Mouse (Mus musculus) limb, embryonic 11.5 days (tissue): ENCODE measurements around the gene Il17d. TPM values are rescaled to one million over a fixed set of nuclear protein-coding genes. Genes with fewer than 3 reads are reported as not detected.
A peak's percentile ranks its signal among the peaks of the same experiment; 100 is the strongest.

Experiments
- ATAC-seq: fragments of 200-750 bp; cut with Nextera tagmentation; 2 replicates; pipeline ENCODE4 v1.8.0; 2017; ENCODE audit warnings: low read depth; ENCODE audit not compliant: insufficient number of reproducible peaks, low FRiP score, low TSS enrichment
- DNase-seq: peaks from one replicate; pipeline ENCODE4 v3.0.0-alpha.2; 2015; ENCODE audit warnings: low spot score
- H3K27ac ChIP-seq: fragments of 300-500 bp; sonication (generic); replicated peaks from 2 replicates; pipeline ENCODE4 v1.5.1; 2014; ENCODE audit warnings: low read depth, mild to moderate bottlenecking, low read length
- H3K27me3 ChIP-seq: fragments of 300-500 bp; sonication (generic); 2 replicates; pipeline ENCODE4 v1.6.1; 2014; ENCODE audit warnings: mild to moderate bottlenecking, low read length, mixed read lengths; ENCODE audit not compliant: control insufficient read depth, insufficient read depth
- H3K36me3 ChIP-seq: fragments of 300-500 bp; sonication (generic); 2 replicates; pipeline ENCODE4 v1.6.1; 2014; ENCODE audit warnings: mild to moderate bottlenecking, low read length, moderate library complexity, mixed read lengths; ENCODE audit not compliant: control insufficient read depth, insufficient read depth
- H3K4me1 ChIP-seq: fragments of 300-500 bp; sonication (generic); 2 replicates; pipeline ENCODE4 v1.6.1; 2014; ENCODE audit warnings: low read length, mixed read lengths; ENCODE audit not compliant: control insufficient read depth, insufficient read depth
- H3K4me2 ChIP-seq: fragments of 300-500 bp; sonication (generic); 2 replicates; pipeline ENCODE4 v1.6.1; 2014; ENCODE audit warnings: low read depth, mild to moderate bottlenecking, moderate library complexity; ENCODE audit not compliant: severe bottlenecking
- H3K4me3 ChIP-seq: fragments of 300-500 bp; sonication (generic); 2 replicates; pipeline ENCODE4 v1.5.1; 2014; ENCODE audit warnings: low read depth, low read length
- H3K9ac ChIP-seq: fragments of 300-500 bp; sonication (generic); 2 replicates; pipeline ENCODE4 v1.6.1; 2014; ENCODE audit warnings: mild to moderate bottlenecking, low read length
- H3K9me3 ChIP-seq: fragments of 300-500 bp; sonication (generic); 2 replicates; pipeline ENCODE4 v1.6.1; 2016; ENCODE audit warnings: low read length; ENCODE audit not compliant: control insufficient read depth
- WGBS: fragments of 180-500 bp; shearing (Covaris S2); extraction: QIAGEN DNeasy Blood & Tissue Kit; methylation state at CpG from one replicate; pipeline ENCODE4 v1.1.7; 2014; 5-methylcytosine and 5-hydroxymethylcytosine counted together
- polyA plus RNA-seq: library from polyadenylated mRNA; unstranded; fragments of >200 nt; fragmentation: Nextera tagmentation; extraction: Ambion mirVana; gene quantifications from 2 replicates; pipeline ENCODE4 v1.2.1, GENCODE M21; 2014

Gene Il17d
- polyA plus RNA-seq, 1 experiment from 2014 or later: 1.3 TPM

GRCm38 (mm10) chr14:57537261-57538015 is 12.9 kb downstream of the Il17d start:
- Histone ChIP-seq H3K4me1 (no peaks in the 10 kb centered on the region), H3K4me3 (no peak overlapping the region)

GRCm38 (mm10) chr14:57540683-57541082 is 16.1 kb downstream of the Il17d start:
- WGBS: 88% methylated on average over 11 of the region's 11 CpGs
- no peak for DNase-seq
- Histone ChIP-seq H3K9me3 (no peaks in the 10 kb centered on the region; the same call in 1 of the 2 replicates), H3K9ac (no peak overlapping the region), H3K4me3 (no peak overlapping the region), H3K4me2 (no peak overlapping the region), H3K27me3 (peaks cover 2% of the 10 kb centered on the region; the same call in 1 of the 2 replicates), H3K36me3 (no peaks in the 10 kb centered on the region), H3K27ac (no peak overlapping the region), H3K4me1 (no peaks in the 10 kb centered on the region)
- ATAC-seq: no peak

More at GRCm38 (mm10) chr14:57537261-57538015, 12.9 kb downstream of the Il17d start:
- H3K27ac ChIP-seq: no peak overlapping the region
- H3K27me3 ChIP-seq: peaks cover 5% of the 10 kb centered on the region; the same call in 1 of the 2 replicates
- ATAC-seq: no peak
- H3K9me3 ChIP-seq: no peaks in the 10 kb centered on the region; the same call in 1 of the 2 replicates
- WGBS: 22% methylated on average over 16 of the region's 16 CpGs
- H3K4me2 ChIP-seq: no peak overlapping the region
- H3K36me3 ChIP-seq: no peaks in the 10 kb centered on the region
- no peak for DNase-seq
- H3K9ac ChIP-seq: no peak overlapping the region

- H3K4me2 ChIP-seq: no peak overlapping the region
- 0 out of 2 replicates have a peak, but pooled peaks have one; percentile 31 for ATAC-seq
- 64% methylated on average over 34 of the region's 34 CpGs for WGBS
Observed at GRCm38 (mm10) chr14:57542231-57542630, 17.7 kb downstream of the Il17d start.

GRCm38 (mm10) chr14:57543420-57544039 is 19.0 kb downstream of the Il17d start:
- Histone ChIP-seq H3K27me3 (no peaks in the 10 kb centered on the region), H3K4me2 (no peak overlapping the region), H3K9me3 (no peaks in the 10 kb centered on the region; the same call in 1 of the 2 replicates), H3K4me1 (0 out of 2 replicates have a peak, but pooled peaks cover 4% of the 10 kb centered on the region), H3K36me3 (no peaks in the 10 kb centered on the region), H3K27ac (no peak overlapping the region), H3K4me3 (no peak overlapping the region), H3K9ac (no peak overlapping the region)
- no peak for ATAC-seq
- no peak for DNase-seq
- 89% methylated on average over 13 of the region's 13 CpGs for WGBS

More at GRCm38 (mm10) chr14:57542231-57542630, 17.7 kb downstream of the Il17d start:
- no peak for DNase-seq
- no peak overlapping the region for H3K27ac ChIP-seq
- H3K4me1 ChIP-seq: 0 out of 2 replicates have a peak, but pooled peaks cover 4% of the 10 kb centered on the region
- no peak overlapping the region for H3K9ac ChIP-seq
- H3K36me3 ChIP-seq: no peaks in the 10 kb centered on the region
- H3K9me3 ChIP-seq: no peaks in the 10 kb centered on the region; the same call in 1 of the 2 replicates
- H3K4me3 ChIP-seq: no peak overlapping the region
- H3K27me3 ChIP-seq: no peaks in the 10 kb centered on the region

- Histone ChIP-seq H3K27ac (no peak overlapping the region), H3K4me2 (no peak overlapping the region), H3K27me3 (no peaks in the 10 kb centered on the region), H3K36me3 (no peaks in the 10 kb centered on the region), H3K4me3 (no peak overlapping the region), H3K9me3 (no peaks in the 10 kb centered on the region; the same call in 1 of the 2 replicates), H3K9ac (no peak overlapping the region), H3K4me1 (0 out of 2 replicates have a peak, but pooled peaks cover 4% of the 10 kb centered on the region)
- ATAC-seq (no peak), DNase-seq (no peak)
- 85% methylated on average over 17 of the region's 17 CpGs for WGBS
Observed at GRCm38 (mm10) chr14:57545526-57545925, 20.9 kb downstream of the Il17d start.

GRCm38 (mm10) chr14:57546131-57546530 is 21.6 kb downstream of the Il17d start:
- H3K36me3 ChIP-seq: no peaks in the 10 kb centered on the region
- no peak overlapping the region for H3K4me2 ChIP-seq
- DNase-seq: no peak
- H3K4me1 ChIP-seq: 0 out of 2 replicates have a peak, but pooled peaks cover 4% of the 10 kb centered on the region
- no peak for ATAC-seq
- H3K9me3 ChIP-seq: no peaks in the 10 kb centered on the region; the same call in 1 of the 2 replicates
- no peak overlapping the region for H3K4me3 ChIP-seq
- no peak overlapping the region for H3K9ac ChIP-seq
- H3K27ac ChIP-seq: no peak overlapping the region
- H3K27me3 ChIP-seq: no peaks in the 10 kb centered on the region
- WGBS: 86% methylated on average over 8 of the region's 8 CpGs

- Histone ChIP-seq H3K4me3 (no peak overlapping the region), H3K4me2 (no peak overlapping the region), H3K27me3 (no peaks in the 10 kb centered on the region), H3K9me3 (no peaks in the 10 kb centered on the region; the same call in 1 of the 2 replicates), H3K36me3 (no peaks in the 10 kb centered on the region), H3K4me1 (0 out of 2 replicates have a peak, but pooled peaks cover 4% of the 10 kb centered on the region), H3K27ac (no peak overlapping the region), H3K9ac (no peak overlapping the region)
- DNase-seq (peak; percentile 66), ATAC-seq (peak; percentile 50; the same call in 1 of the 2 replicates)
- 19% methylated on average over 13 of the region's 13 CpGs for WGBS
Observed at GRCm38 (mm10) chr14:57546557-57547021, 22.0 kb downstream of the Il17d start.

GRCm38 (mm10) chr14:57547062-57547461 is 22.5 kb downstream of the Il17d start:
- H3K9ac ChIP-seq: no peak overlapping the region
- DNase-seq (no peak), ATAC-seq (no peak)
- H3K27me3 ChIP-seq: no peaks in the 10 kb centered on the region
- 68% methylated on average over 5 of the region's 5 CpGs for WGBS
- no peak overlapping the region for H3K4me2 ChIP-seq
- H3K36me3 ChIP-seq: no peaks in the 10 kb centered on the region
- H3K4me3 ChIP-seq: no peak overlapping the region
- H3K4me1 ChIP-seq: 0 out of 2 replicates have a peak, but pooled peaks cover 4% of the 10 kb centered on the region
- no peak overlapping the region for H3K27ac ChIP-seq
- H3K9me3 ChIP-seq: no peaks in the 10 kb centered on the region; the same call in 1 of the 2 replicates
